18 mouse cellular contexts compared by ENCODE assay signal in genomic region chr9:58107494-58107893, GRCm38 (mm10). TPM values are rescaled to one million over a fixed set of nuclear protein-coding genes. Genes with fewer than 3 reads are reported as not detected.
DNase-seq lines count a peak whose midpoint lies in the region; ATAC-seq lines count a peak whose summit lies in the region.
"Had no signal": no experiment of that assay in that cellular context is flagged by ENCODE, and none has a peak within 500 bp of the region (broad histone marks: within the 10 kb centered on the region; RNA-seq: fewer than 3 reads in every experiment).

No protein-coding gene starts in this region.

- peaks cover 63% of the 10 kb centered on the region for H3K27me3 ChIP-seq in midbrain, embryonic 10.5 days (ENCODE audit: low read depth, poor library complexity, severe bottlenecking)
- no peaks in the 10 kb centered on the region for H3K27me3 ChIP-seq in midbrain, embryonic 16.5 days (ENCODE audit: control insufficient read depth, insufficient read depth, low read depth, low read length)
- H3K27me3 ChIP-seq in hindbrain, embryonic 11.5 days (ENCODE audit: control insufficient read depth, insufficient read depth, low read length) = no peaks in the 10 kb centered on the region
- no peaks in the 10 kb centered on the region for H3K27me3 ChIP-seq in midbrain, embryonic 15.5 days (replicated peaks)

- 47% methylated on average over 5 of the region's 5 CpGs for WGBS in midbrain, embryonic 10.5 days
- WGBS in midbrain, embryonic 16.5 days = 23% methylated on average over 5 of the region's 5 CpGs
- 72% methylated on average over 5 of the region's 5 CpGs for WGBS in hindbrain, embryonic 11.5 days
- 27% methylated on average over 5 of the region's 5 CpGs for WGBS in midbrain, embryonic 15.5 days

- intact Hi-C loops in gastrocnemius, postnatal 36 days (cut with DNase I) = no loop called here

- peaks cover 71% of the 10 kb centered on the region for H3K4me1 ChIP-seq in midbrain, embryonic 10.5 days
- peaks cover 20% of the 10 kb centered on the region for H3K4me1 ChIP-seq in midbrain, embryonic 16.5 days (ENCODE audit: control insufficient read depth, insufficient read depth, low read length)
- peaks cover 10% of the 10 kb centered on the region for H3K4me1 ChIP-seq in hindbrain, embryonic 11.5 days (replicated peaks; ENCODE audit: control insufficient read depth, insufficient read depth, low read length)
- H3K4me1 ChIP-seq in midbrain, embryonic 15.5 days = peaks cover 27% of the 10 kb centered on the region

- no peaks in the 10 kb centered on the region for H3K9me3 ChIP-seq in midbrain, embryonic 10.5 days (replicated peaks)
- H3K9me3 ChIP-seq in midbrain, embryonic 16.5 days (replicated peaks; ENCODE audit: control insufficient read depth, low read length, poor library complexity, severe bottlenecking) = no peaks in the 10 kb centered on the region
- no peaks in the 10 kb centered on the region for H3K9me3 ChIP-seq in hindbrain, embryonic 11.5 days (ENCODE audit: control insufficient read depth, low read length)
- H3K9me3 ChIP-seq in midbrain, embryonic 15.5 days = no peaks in the 10 kb centered on the region
- H3K9me3 ChIP-seq: limb, embryonic 13.5 days; megakaryocyte, embryonic 14.5 days; neural tube, embryonic 12.5 days had no signal

- H3K4me3 ChIP-seq in midbrain, embryonic 10.5 days = no peak overlapping the region
- H3K4me3 ChIP-seq in midbrain, embryonic 16.5 days (ENCODE audit: low read depth, low read length) = no peak overlapping the region
- H3K4me3 ChIP-seq in hindbrain, embryonic 11.5 days (ENCODE audit: low read depth, low read length) = no peak overlapping the region
- H3K4me3 ChIP-seq in midbrain, embryonic 15.5 days = no peak overlapping the region
- H3K4me3 ChIP-seq: erythroblast, embryonic 14.5 days; limb, embryonic 13.5 days; megakaryocyte, embryonic 14.5 days; neural tube, embryonic 12.5 days had no signal

- H3K4me2 ChIP-seq in midbrain, embryonic 16.5 days (ENCODE audit: low read length) = no peak overlapping the region
- no peak overlapping the region for H3K4me2 ChIP-seq in hindbrain, embryonic 11.5 days (replicated peaks; ENCODE audit: low read depth, low read length)
- H3K4me2 ChIP-seq in midbrain, embryonic 15.5 days = no peak overlapping the region
- H3K4me2 ChIP-seq: limb, embryonic 13.5 days; neural tube, embryonic 12.5 days had no signal

- peak overlapping the region; percentile 69 for H3K27ac ChIP-seq in midbrain, embryonic 10.5 days (replicated peaks)
- H3K27ac ChIP-seq in midbrain, embryonic 16.5 days (ENCODE audit: low read length) = no peak overlapping the region
- peak overlapping the region; percentile 48; the same call in 1 of the 2 replicates for H3K27ac ChIP-seq in hindbrain, embryonic 11.5 days (ENCODE audit: low read depth, low read length)
- peak overlapping the region; percentile 61 for H3K27ac ChIP-seq in midbrain, embryonic 15.5 days
- H3K27ac ChIP-seq: limb, embryonic 13.5 days; neural tube, embryonic 12.5 days had no signal

- DNase-seq in gastrocnemius, postnatal 10 days = peak; percentile 12
- DNase-seq in gastrocnemius, postnatal 36 days = no peak
- peak; percentile 37 for DNase-seq in midbrain, embryonic 10.5 days (ENCODE audit: low spot score)
- no peak for DNase-seq in hindbrain, embryonic 11.5 days (ENCODE audit: low spot score)
- no peak for DNase-seq in gastrocnemius, adult 18-20 months (ENCODE audit: low spot score)
- DNase-seq in thymus, postnatal 4 days = no peak
- DNase-seq: cerebellum, adult 11-12 months; embryo, embryonic 11 days; kidney, adult 8-10 months; lung, adult 18-20 months; thymus, postnatal 14 days had no signal

- no peak overlapping the region for H3K9ac ChIP-seq in midbrain, embryonic 16.5 days (ENCODE audit: low read depth, low read length)
- H3K9ac ChIP-seq in hindbrain, embryonic 11.5 days (ENCODE audit: low read depth, low read length) = no peak overlapping the region
- H3K9ac ChIP-seq in midbrain, embryonic 15.5 days = no peak overlapping the region
- H3K9ac ChIP-seq: limb, embryonic 13.5 days; neural tube, embryonic 12.5 days had no signal

- H3K36me3 ChIP-seq in midbrain, embryonic 10.5 days = no peaks in the 10 kb centered on the region
- H3K36me3 ChIP-seq in midbrain, embryonic 16.5 days (ENCODE audit: control insufficient read depth, insufficient read depth, low read length) = no peaks in the 10 kb centered on the region
- H3K36me3 ChIP-seq in hindbrain, embryonic 11.5 days (ENCODE audit: control insufficient read depth, insufficient read depth, low read length) = no peaks in the 10 kb centered on the region
- no peaks in the 10 kb centered on the region for H3K36me3 ChIP-seq in midbrain, embryonic 15.5 days (replicated peaks)
- H3K36me3 ChIP-seq: limb, embryonic 13.5 days; neural tube, embryonic 12.5 days had no signal

- no peak for ATAC-seq in midbrain, embryonic 16.5 days
- no peak for ATAC-seq in hindbrain, embryonic 11.5 days (ENCODE audit: low FRiP score)
- ATAC-seq in midbrain, embryonic 15.5 days (replicated peaks) = no peak

RNA-seq across cellular contexts. Expression of gene Ccdc33, which starts 11.1 kb away (rescaled TPM):
- not detected for total RNA-seq in gastrocnemius, postnatal 10 days (2021)
- not detected for total RNA-seq in gastrocnemius, postnatal 36 days (2021)
- polyA plus RNA-seq in midbrain, embryonic 10.5 days (2016; fragmentation: Nextera tagmentation; extraction: Ambion mirVana) = 0.51 and 0.62 TPM in 2 replicates
- polyA plus RNA-seq in midbrain, embryonic 16.5 days (2015; fragmentation: Nextera tagmentation; extraction: Ambion mirVana) = 0.31 and 0.90 TPM in 2 replicates
- polyA plus RNA-seq in hindbrain, embryonic 11.5 days (2014; fragmentation: Nextera tagmentation; extraction: Ambion mirVana) = 0.31 and 0.99 TPM in 2 replicates
- 0.36 and 0.79 TPM in 2 replicates for polyA plus RNA-seq in midbrain, embryonic 15.5 days (2015; fragmentation: Nextera tagmentation; extraction: Ambion mirVana)
- total RNA-seq in gastrocnemius, adult 18-20 months (2021) = not detected
- polyA plus RNA-seq: erythroblast, embryonic 14.5 days; heart, postnatal 0 days had no signal

RNA-seq across cellular contexts. Expression of gene Stra6, which starts 43.9 kb away (rescaled TPM):
- under 1 TPM; 0.25 to 0.40 TPM for total RNA-seq in gastrocnemius, postnatal 10 days (2021)
- total RNA-seq in gastrocnemius, postnatal 36 days (2021) = under 1 TPM; 0.18 to 0.69 TPM
- polyA plus RNA-seq in midbrain, embryonic 10.5 days (2016; fragmentation: Nextera tagmentation; extraction: Ambion mirVana) = 15.2 TPM in 2 replicates
- 8.1 and 9.7 TPM in 2 replicates for polyA plus RNA-seq in midbrain, embryonic 16.5 days (2015; fragmentation: Nextera tagmentation; extraction: Ambion mirVana)
- 8.2 and 12.7 TPM in 2 replicates for polyA plus RNA-seq in hindbrain, embryonic 11.5 days (2014; fragmentation: Nextera tagmentation; extraction: Ambion mirVana)
- 15.0 and 15.7 TPM in 2 replicates for polyA plus RNA-seq in midbrain, embryonic 15.5 days (2015; fragmentation: Nextera tagmentation; extraction: Ambion mirVana)
- under 1 TPM; 0.16 to 0.90 TPM for total RNA-seq in gastrocnemius, adult 18-20 months (2021)
- polyA plus RNA-seq: erythroblast, embryonic 14.5 days had no signal

Comparison
In these comparisons a context has a peak if more than half of its experiments do, and no peak if none do; other contexts are left out.
1. DNase-seq: peak in gastrocnemius, postnatal 10 days (single experiment) and midbrain, embryonic 10.5 days (single experiment); none in gastrocnemius, postnatal 36 days (0 of 2), hindbrain, embryonic 11.5 days (single experiment), gastrocnemius, adult 18-20 months (single experiment) and thymus, postnatal 4 days (single experiment).